Mouse (Mus musculus) lung, embryonic 14.5 days (tissue): ENCODE measurements around the gene Loxl3. TPM values are rescaled to one million over a fixed set of nuclear protein-coding genes. Genes with fewer than 3 reads are reported as not detected.

Experiments used
- ATAC-seq: fragments of 200-750 bp; cut with Nextera tagmentation; 2 replicates; pipeline ENCODE4 v1.8.0; 2017; ENCODE audit warnings: mild to moderate bottlenecking, moderate TSS enrichment, moderate library complexity; ENCODE audit not compliant: insufficient read depth
- DNase-seq: peaks from one replicate; pipeline ENCODE4 v3.0.0-alpha.2; 2015
- H3K27ac ChIP-seq: fragments of 300-500 bp; sonication (generic); 2 replicates; pipeline ENCODE4 v1.5.1; 2014; ENCODE audit warnings: low read depth, mild to moderate bottlenecking, moderate library complexity
- H3K27me3 ChIP-seq: fragments of 300-500 bp; sonication (generic); 2 replicates; pipeline ENCODE4 v1.6.1; 2014; ENCODE audit warnings: low read length, control low read depth; ENCODE audit not compliant: insufficient read depth
- H3K36me3 ChIP-seq: fragments of 300-500 bp; sonication (generic); 2 replicates; pipeline ENCODE4 v1.6.1; 2014; ENCODE audit warnings: control low read depth; ENCODE audit not compliant: insufficient read depth
- H3K4me1 ChIP-seq: fragments of 300-500 bp; sonication (generic); 2 replicates; pipeline ENCODE4 v1.6.1; 2014; ENCODE audit warnings: antibody characterized with exemption, control low read depth; ENCODE audit not compliant: insufficient read depth
- H3K4me2 ChIP-seq: fragments of 300-500 bp; sonication (generic); 2 replicates; pipeline ENCODE4 v1.6.1; 2014; ENCODE audit warnings: mild to moderate bottlenecking
- H3K4me3 ChIP-seq: fragments of 300-500 bp; sonication (generic); 2 replicates; pipeline ENCODE4 v1.5.1; 2014; ENCODE audit warnings: low read depth, low read length
- H3K9ac ChIP-seq: fragments of 300-500 bp; sonication (generic); 2 replicates; pipeline ENCODE4 v1.6.1; 2014
- H3K9me3 ChIP-seq: fragments of 300-500 bp; sonication (generic); 2 replicates; pipeline ENCODE4 v1.6.1; 2016; ENCODE audit warnings: low read depth, low read length, control low read depth
- CTCF ChIP-seq: IDR thresholded peaks from 2 replicates; pipeline ENCODE4 v1.5.1; 2016; ENCODE audit warnings: antibody characterized with exemption, low read depth
- WGBS: fragments of 180-500 bp; shearing (Covaris S2); extraction: QIAGEN DNeasy Blood & Tissue Kit; methylation state at CpG from one replicate; pipeline ENCODE4 v1.1.7; 2014; 5-methylcytosine and 5-hydroxymethylcytosine counted together
- polyA plus RNA-seq: library from polyadenylated mRNA; unstranded; fragments of >200 nt; fragmentation: Nextera tagmentation; extraction: Ambion mirVana; gene quantifications from 2 replicates; pipeline ENCODE4 v1.2.1, GENCODE M21; 2014

Gene Loxl3
- polyA plus RNA-seq, 1 experiment from 2014 or later, result 19.5 TPM

GRCm38 (mm10) chr6:83083497-83083896 lies 49.5 kb downstream of the Loxl3 start:
- no peak for TF ChIP-seq CTCF
- 16% methylated on average over 5 of the region's 5 CpGs for whole genome bisulfite sequencing
- peaks cover 5% of the 10 kb centered on the region; the same call in 1 of the 2 replicates for H3K4me1 ChIP-seq
- H3K36me3 ChIP-seq, result peaks cover 26% of the 10 kb centered on the region
- no peaks in the 10 kb centered on the region for H3K9me3 ChIP-seq
- no peak overlapping the region for H3K27ac ChIP-seq
- no peak overlapping the region for H3K9ac ChIP-seq
- DNase-seq (no peak), ATAC-seq (no peak)
- no peak overlapping the region for H3K4me2 ChIP-seq
- H3K27me3 ChIP-seq, result peaks cover 60% of the 10 kb centered on the region
- H3K4me3 ChIP-seq, result no peak overlapping the region

- Histone ChIP-seq H3K4me3 (no peak overlapping the region), H3K4me1 (no peaks in the 10 kb centered on the region), H3K9me3 (no peaks in the 10 kb centered on the region), H3K4me2 (no peak overlapping the region), H3K9ac (no peak overlapping the region), H3K36me3 (peaks cover 26% of the 10 kb centered on the region), H3K27ac (no peak overlapping the region), H3K27me3 (peaks cover 66% of the 10 kb centered on the region)
- no peak for TF ChIP-seq CTCF
- DNase-seq (no peak), ATAC-seq (no peak)
- WGBS, result 8% methylated on average over 6 of the region's 6 CpGs
Measured at GRCm38 (mm10) chr6:83084477-83084876, 50.5 kb downstream of the Loxl3 start.

GRCm38 (mm10) chr6:83086121-83087035 lies 52.4 kb downstream of the Loxl3 start, which contains the start of gene Lbx2:
Gene Lbx2, plus strand, starts transcription at chr6:83086367.
- peaks cover 13% of the 10 kb centered on the region for H3K36me3 ChIP-seq

GRCm38 (mm10) chr6:83087205-83087925 lies 53.4 kb downstream of the Loxl3 start:
- TF ChIP-seq CTCF, result no peak
- no peak overlapping the region for H3K27ac ChIP-seq
- H3K9me3 ChIP-seq, result no peaks in the 10 kb centered on the region
- 2% methylated on average over 47 of the region's 47 CpGs for WGBS
- H3K4me1 ChIP-seq, result no peaks in the 10 kb centered on the region
- H3K4me3 ChIP-seq, result peak overlapping the region; percentile 25
- H3K27me3 ChIP-seq, result peaks cover 71% of the 10 kb centered on the region
- peak; percentile 37 for DNase-seq
- peak overlapping the region; percentile 49 for H3K4me2 ChIP-seq
- H3K9ac ChIP-seq, result no peak overlapping the region
- no peak for ATAC-seq
- peaks cover 4% of the 10 kb centered on the region; the same call in 1 of the 2 replicates for H3K36me3 ChIP-seq

More at GRCm38 (mm10) chr6:83086121-83087035, 52.4 kb downstream of the Loxl3 start, which contains the start of gene Lbx2:
- Histone ChIP-seq H3K9ac (no peak within 1 kb of the TSS), H3K27me3 (peaks cover 71% of the 10 kb centered on the region), H3K27ac (no peak within 1 kb of the TSS), H3K4me3 (peak within 1 kb of the TSS; percentile 25), H3K9me3 (no peaks in the 10 kb centered on the region), H3K4me1 (no peaks in the 10 kb centered on the region), H3K4me2 (peak within 1 kb of the TSS; percentile 49)
- ATAC-seq (no peak), DNase-seq (no peak)
- TF ChIP-seq CTCF, result no peak
- WGBS, result 4% methylated on average over 42 of the region's 42 CpGs

GRCm38 (mm10) chr6:83087926-83088260 lies 53.9 kb downstream of the Loxl3 start:
- Histone ChIP-seq H3K9ac (no peak overlapping the region), H3K9me3 (no peaks in the 10 kb centered on the region), H3K4me1 (no peaks in the 10 kb centered on the region), H3K4me3 (peak overlapping the region; percentile 25), H3K27ac (no peak overlapping the region), H3K36me3 (no peaks in the 10 kb centered on the region), H3K4me2 (peak overlapping the region; percentile 49), H3K27me3 (peaks cover 66% of the 10 kb centered on the region)
- 10% methylated on average over 9 of the region's 9 CpGs for WGBS
- ATAC-seq, result no peak
- DNase-seq, result no peak
- TF ChIP-seq CTCF, result no peak

- peak; percentile 49; the same call in 1 of the 2 replicates for ATAC-seq
- TF ChIP-seq CTCF, result no peak
Measured at GRCm38 (mm10) chr6:83092416-83093127, 58.6 kb downstream of the Loxl3 start.

More at GRCm38 (mm10) chr6:83092416-83093127, 58.6 kb downstream of the Loxl3 start:
- Histone ChIP-seq H3K9ac (no peak overlapping the region), H3K4me1 (no peaks in the 10 kb centered on the region), H3K27me3 (peaks cover 20% of the 10 kb centered on the region), H3K4me3 (no peak overlapping the region), H3K9me3 (no peaks in the 10 kb centered on the region), H3K4me2 (no peak overlapping the region; the same call in 1 of the 2 replicates), H3K27ac (no peak overlapping the region), H3K36me3 (no peaks in the 10 kb centered on the region)
- peak; percentile 77 for DNase-seq
- WGBS, result 27% methylated on average over 6 of the region's 6 CpGs
